Mouse (Mus musculus): ENCODE measurements at regions not wholly inside any gene's neighbourhood (a gene's known extent, or its start where the extent isn't known, plus 50 kb on each side); places are given as distances from the start of the nearest gene placed in this dataset.
"Not testable (repeated sequence)": the region's sequence is repeated elsewhere in the genome, so short reads cannot be mapped to it uniquely, and the experiment has no call there.

- no peak for TF ChIP-seq CTCF (IDR thresholded peaks at IDR 0.05; ENCODE audit: low read depth)
- no peak for DNase-seq
- H3K27me3 ChIP-seq (ENCODE audit: insufficient read depth, low read length): no peaks in the 10 kb centered on the region
- H3K4me1 ChIP-seq (ENCODE audit: insufficient read depth): no peaks in the 10 kb centered on the region
- no peaks in the 10 kb centered on the region for H3K36me3 ChIP-seq (ENCODE audit: insufficient read depth)
- H3K27ac ChIP-seq (ENCODE audit: low read depth, low read length): no peak overlapping the region
- no peak overlapping the region for H3K4me2 ChIP-seq (ENCODE audit: low read depth)
- no peak overlapping the region for H3K4me3 ChIP-seq (ENCODE audit: low read depth, low read length)
- no peak for ATAC-seq
- no peak overlapping the region for H3K9ac ChIP-seq
- H3K9me3 ChIP-seq (ENCODE audit: low read length): no peaks in the 10 kb centered on the region
- WGBS: 85% methylated on average over 3 of the region's 3 CpGs
Observed at GRCm38 (mm10) chr3:72377387-72377786, 590.3 kb downstream of the Sis start.

- H3K4me3 ChIP-seq (ENCODE audit: low read depth, low read length); H3K27ac ChIP-seq (ENCODE audit: low read depth, low read length); H3K36me3 ChIP-seq (ENCODE audit: insufficient read depth); ATAC-seq; H3K4me1 ChIP-seq (ENCODE audit: insufficient read depth); H3K4me2 ChIP-seq (ENCODE audit: low read depth); H3K27me3 ChIP-seq (ENCODE audit: insufficient read depth, low read length); H3K9ac ChIP-seq; H3K9me3 ChIP-seq (ENCODE audit: low read length): not testable (repeated sequence)
- WGBS: 92% methylated on average over 4 of the region's 4 CpGs
- peak; percentile 2 for DNase-seq
Observed at GRCm38 (mm10) chr3:72359906-72360305, 607.8 kb downstream of the Sis start.

GRCm38 (mm10) chr3:72328066-72328465 is 639.6 kb downstream of the Sis start:
- no peak for ATAC-seq
- 61% methylated on average over 1 of the region's 1 CpGs for WGBS
- no peaks in the 10 kb centered on the region for H3K9me3 ChIP-seq (ENCODE audit: low read length)

GRCm38 (mm10) chr3:72323877-72324276 is 643.8 kb downstream of the Sis start:
- Histone ChIP-seq H3K27ac (ENCODE audit: low read depth, low read length) (no peak overlapping the region), H3K4me3 (ENCODE audit: low read depth, low read length) (no peak overlapping the region), H3K4me2 (ENCODE audit: low read depth) (no peak overlapping the region), H3K36me3 (ENCODE audit: insufficient read depth) (no peaks in the 10 kb centered on the region), H3K9me3 (ENCODE audit: low read length) (no peaks in the 10 kb centered on the region), H3K27me3 (ENCODE audit: insufficient read depth, low read length) (no peaks in the 10 kb centered on the region), H3K9ac (no peak overlapping the region), H3K4me1 (ENCODE audit: insufficient read depth) (no peaks in the 10 kb centered on the region)
- DNase-seq (no peak), ATAC-seq (peak; percentile 59; the same call in 1 of the 2 replicates)
- TF ChIP-seq CTCF (IDR thresholded peaks at IDR 0.05; ENCODE audit: low read depth): no peak

More at GRCm38 (mm10) chr3:72328066-72328465, 639.6 kb downstream of the Sis start:
- Histone ChIP-seq H3K4me1 (ENCODE audit: insufficient read depth) (no peaks in the 10 kb centered on the region), H3K27me3 (ENCODE audit: insufficient read depth, low read length) (no peaks in the 10 kb centered on the region), H3K4me2 (ENCODE audit: low read depth) (no peak overlapping the region), H3K4me3 (ENCODE audit: low read depth, low read length) (no peak overlapping the region), H3K27ac (ENCODE audit: low read depth, low read length) (no peak overlapping the region), H3K36me3 (ENCODE audit: insufficient read depth) (no peaks in the 10 kb centered on the region), H3K9ac (no peak overlapping the region)
- peak; percentile 20 for DNase-seq
- no peak for TF ChIP-seq CTCF (IDR thresholded peaks at IDR 0.05; ENCODE audit: low read depth)

GRCm38 (mm10) chr3:72304654-72305053 is 663.0 kb downstream of the Sis start:
- 38% methylated on average over 4 of the region's 4 CpGs for WGBS
- no peaks in the 10 kb centered on the region for H3K4me1 ChIP-seq (ENCODE audit: insufficient read depth)
- H3K9me3 ChIP-seq (ENCODE audit: low read length): no peaks in the 10 kb centered on the region
- no peaks in the 10 kb centered on the region for H3K27me3 ChIP-seq (ENCODE audit: insufficient read depth, low read length)
- ATAC-seq (no peak), DNase-seq (peak; percentile 9)
- no peaks in the 10 kb centered on the region for H3K36me3 ChIP-seq (ENCODE audit: insufficient read depth)
- no peak overlapping the region for H3K27ac ChIP-seq (ENCODE audit: low read depth, low read length)
- no peak overlapping the region for H3K9ac ChIP-seq
- TF ChIP-seq CTCF (IDR thresholded peaks at IDR 0.05; ENCODE audit: low read depth): no peak
- H3K4me3 ChIP-seq (ENCODE audit: low read depth, low read length): no peak overlapping the region
- H3K4me2 ChIP-seq (ENCODE audit: low read depth): no peak overlapping the region

All from forebrain, postnatal 0 days (tissue).